Mouse (Mus musculus) ES-E14 (cell line): ENCODE measurements around the gene Fnbp1l. TPM values are rescaled to one million over a fixed set of nuclear protein-coding genes. Genes with fewer than 3 reads are reported as not detected.

ENCODE experiments used
- DNase-seq: peaks from one replicate; pipeline ENCODE4 v3.0.0-alpha.2; 2013; ENCODE audit warnings: low read depth, low spot score
- H3K27ac ChIP-seq: 2 replicates; pipeline ENCODE4 v1.5.1; 2012; ENCODE audit warnings: low read depth, mild to moderate bottlenecking, low read length, moderate library complexity, mixed read lengths; ENCODE audit not compliant: poor library complexity, insufficient read depth, severe bottlenecking
- H3K36me3 ChIP-seq: 2 replicates; pipeline ENCODE4 v1.6.1; 2012; ENCODE audit warnings: mild to moderate bottlenecking, low read length, moderate library complexity, mixed read lengths; ENCODE audit not compliant: control insufficient read depth, poor library complexity, insufficient read depth, severe bottlenecking
- H3K4me1 ChIP-seq, 2 experiments: fragments of 150-350 bp in 1 of 2; sonication (generic) in 1 of 2; 2 replicates each; pipeline ENCODE4 v1.6.1; 2012; ENCODE audit warnings: low read length in 2 of 2, mild to moderate bottlenecking in 1 of 2, mixed read lengths in 1 of 2; ENCODE audit not compliant: control insufficient read depth in 2 of 2, insufficient read depth in 2 of 2, poor library complexity in 1 of 2
- H3K4me3 ChIP-seq, 2 experiments: fragments of 150-350 bp in 1 of 2; sonication (generic) in 1 of 2; 2 replicates each; pipeline ENCODE4 v1.5.1; 2012; ENCODE audit warnings: low read length in 2 of 2, low read depth in 1 of 2, mild to moderate bottlenecking in 1 of 2, mixed read lengths in 1 of 2; ENCODE audit not compliant: insufficient read depth in 1 of 2, poor library complexity in 1 of 2, severe bottlenecking in 1 of 2
- H3K9ac ChIP-seq: 2 replicates; pipeline ENCODE4 v1.6.1; 2012; ENCODE audit warnings: low read depth, mild to moderate bottlenecking, low read length, mixed read lengths; ENCODE audit not compliant: poor library complexity, insufficient read depth, severe bottlenecking
- H3K9me3 ChIP-seq: fragments of 150-350 bp; sonication (generic); 2 replicates; pipeline ENCODE4 v1.6.1; 2012; ENCODE audit warnings: low read depth, mild to moderate bottlenecking, low read length; ENCODE audit not compliant: control insufficient read depth, insufficient read depth
- CHD2 ChIP-seq: IDR thresholded peaks from 2 replicates; pipeline ENCODE4 v1.6.1; 2014; ENCODE audit warnings: mild to moderate bottlenecking, low read depth, low read length, inconsistent platforms
- HCFC1 ChIP-seq: IDR thresholded peaks from 2 replicates; pipeline ENCODE4 v1.6.1; 2012; ENCODE audit warnings: low read length, inconsistent platforms, borderline replicate concordance; ENCODE audit not compliant: insufficient read depth
- MAFK ChIP-seq: IDR thresholded peaks from 2 replicates; pipeline ENCODE4 v1.6.1; 2014; ENCODE audit warnings: mild to moderate bottlenecking, low read depth, low read length, inconsistent platforms; ENCODE audit not compliant: insufficient read depth
- ZC3H11A ChIP-seq: IDR thresholded peaks from 2 replicates; pipeline ENCODE4 v1.6.1; 2012; ENCODE audit warnings: low read depth, mild to moderate bottlenecking, inconsistent platforms, low read length, borderline replicate concordance
- ZNF384 ChIP-seq: IDR thresholded peaks from 2 replicates; pipeline ENCODE4 v1.6.1; 2012; ENCODE audit warnings: low read depth, low read length, inconsistent platforms
- in situ Hi-C, 2 experiments: fragments of 600-800 bp; cut with MboI; formaldehyde crosslinking; loops; one replicate each; pipeline ENCODE4 v1.15.1; 2025; ENCODE audit warnings: low sequenced_read_pairs in 2 of 2, inconsistent platforms in 1 of 2; ENCODE audit not compliant: unreplicated experiment in 2 of 2
- total RNA-seq: library from RNA; depleted of rRNA; stranded (reverse); fragments of 300-350 nt; gene quantifications from 2 replicates; pipeline ENCODE4 v1.2.3, GENCODE M21; 2012

Fnbp1l gene
- total RNA-seq, 1 experiment: 25.5 TPM

- in situ Hi-C loops: no loop called here
- Histone ChIP-seq H3K36me3 (0 out of 2 replicates have a peak, but pooled peaks cover 1% of the 10 kb centered on the region), H3K4me3 (no peak overlapping the region), H3K27ac (no peak overlapping the region), H3K9ac (no peak overlapping the region), H3K9me3 (no peaks in the 10 kb centered on the region), H3K4me1 (no peaks in the 10 kb centered on the region)
- DNase-seq: no peak
- TF ChIP-seq CHD2 (no peak), ZNF384 (no peak), ZC3H11A (no peak), HCFC1 (no peak), MAFK (no peak)
Observed at GRCm38 (mm10) chr3:122586918-122587641, 32.4 kb downstream of the Fnbp1l start.

GRCm38 (mm10) chr3:122577360-122577759 is 42.2 kb downstream of the Fnbp1l start:
- TF ChIP-seq ZNF384: no peak
- TF ChIP-seq HCFC1: no peak
- TF ChIP-seq CHD2: no peak
- TF ChIP-seq MAFK: no peak
- no peak for TF ChIP-seq ZC3H11A
- H3K9me3 ChIP-seq: no peaks in the 10 kb centered on the region
- H3K9ac ChIP-seq: no peak overlapping the region
- in situ Hi-C loops: no loop called here
- H3K36me3 ChIP-seq: no peaks in the 10 kb centered on the region
- H3K27ac ChIP-seq: no peak overlapping the region
- H3K4me1 ChIP-seq: no peaks in the 10 kb centered on the region
- H3K4me3 ChIP-seq: no peak overlapping the region
- DNase-seq: no peak

- H3K4me3 ChIP-seq: no peak overlapping the region
- no peak overlapping the region for H3K27ac ChIP-seq
- DNase-seq: no peak
- TF ChIP-seq CHD2: no peak
- no peak for TF ChIP-seq MAFK
- no peak for TF ChIP-seq HCFC1
- TF ChIP-seq ZC3H11A: no peak
- no peak for TF ChIP-seq ZNF384
- H3K9me3 ChIP-seq: no peaks in the 10 kb centered on the region
- H3K4me1 ChIP-seq: no peaks in the 10 kb centered on the region
- H3K36me3 ChIP-seq: 0 out of 2 replicates have a peak, but pooled peaks cover under 1% of the 10 kb centered on the region
- no peak overlapping the region for H3K9ac ChIP-seq
- in situ Hi-C loops: no loop called here
Observed at GRCm38 (mm10) chr3:122574921-122575320, 44.6 kb downstream of the Fnbp1l start.

GRCm38 (mm10) chr3:122573426-122574286 is 45.9 kb downstream of the Fnbp1l start:
- Histone ChIP-seq H3K27ac (no peak overlapping the region), H3K36me3 (0 out of 2 replicates have a peak, but pooled peaks cover 2% of the 10 kb centered on the region), H3K4me3 (no peak overlapping the region), H3K9me3 (no peaks in the 10 kb centered on the region), H3K4me1 (no peaks in the 10 kb centered on the region), H3K9ac (no peak overlapping the region; the same call in 1 of the 2 replicates)
- TF ChIP-seq ZNF384 (no peak), MAFK (no peak), HCFC1 (no peak), ZC3H11A (no peak), CHD2 (no peak)
- in situ Hi-C loops: no loop called here
- DNase-seq: no peak
